Mouse (Mus musculus) ES-CJ7 (cell line): Measurements from ENCODE around the gene Vsig2.

Experiments used
- DNase-seq: peaks from one replicate; pipeline ENCODE4 v3.0.0; 2011; ENCODE audit warnings: low read depth, low spot score

Gene Vsig2

GRCm38 (mm10) chr9:37530888-37531705 lies 8.0 kb upstream of the Vsig2 start:
- DNase-seq, result peak; percentile 61

GRCm38 (mm10) chr9:37536851-37537250 lies 2.2 kb upstream of the Vsig2 start:
- no peak for DNase-seq

- DNase-seq, result no peak
Observed at GRCm38 (mm10) chr9:37537658-37538250, 1.3 kb upstream of the Vsig2 start.

- DNase-seq, result no peak
Observed at GRCm38 (mm10) chr9:37540226-37540625, 1.2 kb downstream of the Vsig2 start.

GRCm38 (mm10) chr9:37540701-37541575 lies 1.9 kb downstream of the Vsig2 start:
- DNase-seq, result no peak

- peak; percentile 6 for DNase-seq
Observed at GRCm38 (mm10) chr9:37541851-37542642, 3.0 kb downstream of the Vsig2 start.

GRCm38 (mm10) chr9:37543869-37544440 lies 4.9 kb downstream of the Vsig2 start:
- DNase-seq, result no peak

GRCm38 (mm10) chr9:37544447-37545165 lies 5.6 kb downstream of the Vsig2 start:
- peak; percentile 84 for DNase-seq

- peak; percentile 24 for DNase-seq
Observed at GRCm38 (mm10) chr9:37545166-37545610, 6.1 kb downstream of the Vsig2 start.

- no peak for DNase-seq
Observed at GRCm38 (mm10) chr9:37545847-37546452, 6.9 kb downstream of the Vsig2 start.

GRCm38 (mm10) chr9:37546889-37547288 lies 7.8 kb downstream of the Vsig2 start:
- peak; percentile 38 for DNase-seq

GRCm38 (mm10) chr9:37550435-37550834 lies 11.4 kb downstream of the Vsig2 start:
- DNase-seq, result no peak

- DNase-seq, result peak; percentile 11
Observed at GRCm38 (mm10) chr9:37551751-37552531, 12.9 kb downstream of the Vsig2 start.

- DNase-seq, result peak; percentile 91
Observed at GRCm38 (mm10) chr9:37552536-37553293, 13.7 kb downstream of the Vsig2 start, which contains the start of gene Nrgn. Gene Nrgn (minus strand): TSS chr9:37552904.

- no peak for DNase-seq
Observed at GRCm38 (mm10) chr9:37554279-37554678, 15.2 kb downstream of the Vsig2 start.

- no peak for DNase-seq
Observed at GRCm38 (mm10) chr9:37554838-37555748, 16.0 kb downstream of the Vsig2 start, which contains the start of gene Siae. Gene Siae (plus strand): TSS chr9:37555698.

GRCm38 (mm10) chr9:37556366-37556765 lies 17.3 kb downstream of the Vsig2 start:
- DNase-seq, result no peak
